Mouse (Mus musculus): ENCODE data around the gene Dcxr. TPM values are rescaled to one million over a fixed set of nuclear protein-coding genes. Genes with fewer than 3 reads are reported as not detected.

Dcxr gene
- total and polyA plus RNA-seq, 3 experiments = 12.2 to 14.1 TPM; not detected in 1

DNA sequence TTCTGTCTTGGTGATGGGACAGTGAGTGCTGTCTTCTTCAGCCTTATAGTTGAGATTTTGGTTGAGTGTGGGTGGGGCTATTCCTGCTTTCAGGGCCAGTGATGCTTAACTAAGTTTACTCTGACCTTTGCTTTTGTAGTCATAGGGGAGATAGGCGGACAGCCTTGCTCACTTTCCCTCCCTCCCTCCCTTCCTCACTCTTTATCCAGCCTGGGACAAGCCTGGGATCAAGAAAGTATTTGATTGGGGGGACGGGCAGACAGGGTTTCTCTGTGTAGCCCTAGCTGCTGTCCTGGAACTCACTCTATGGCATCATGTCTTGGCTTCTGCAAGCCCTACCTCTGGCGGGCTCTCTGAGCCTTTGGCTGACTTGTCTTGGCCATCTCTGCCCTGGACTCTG is 33.6 kb downstream of the Dcxr start:
- no peak for TF ChIP-seq CHD1 (IDR thresholded peaks at IDR 0.05; ENCODE audit: low read depth, low read length)
- Histone ChIP-seq H3K4me1 (ENCODE audit: control insufficient read depth in 1 of 2, insufficient read depth in 2 of 2, low read length in 2 of 2) (no peaks in the 10 kb centered on the region), H3K27me3 (ENCODE audit: control insufficient read depth in 1 of 2, insufficient read depth in 2 of 2, low read length in 2 of 2) (no peaks in the 10 kb centered on the region), H3K79me2 (ENCODE audit: control insufficient read depth, insufficient read depth, low read length, poor library complexity) (no peaks in the 10 kb centered on the region), H3K36me3 (ENCODE audit: control insufficient read depth in 1 of 2, insufficient read depth in 2 of 2, low read length in 2 of 2) (no peaks in the 10 kb centered on the region; a peak in 1 of 4 replicates), H3K9me3 (replicated peaks; ENCODE audit: insufficient read depth, low read length) (no peaks in the 10 kb centered on the region), H3K27ac (ENCODE audit: control insufficient read depth, low read depth, low read length) (no peak overlapping the region), H3K9ac (ENCODE audit: control insufficient read depth, low read depth, low read length, poor library complexity, severe bottlenecking) (no peak overlapping the region), H3K4me3 (ENCODE audit: control insufficient read depth in 1 of 2, insufficient read depth in 1 of 2, low read depth in 2 of 2, low read length in 2 of 2) (no peak overlapping the region)
- no peak for DNase-seq (ENCODE audit: low read depth, low spot score)

DNA sequence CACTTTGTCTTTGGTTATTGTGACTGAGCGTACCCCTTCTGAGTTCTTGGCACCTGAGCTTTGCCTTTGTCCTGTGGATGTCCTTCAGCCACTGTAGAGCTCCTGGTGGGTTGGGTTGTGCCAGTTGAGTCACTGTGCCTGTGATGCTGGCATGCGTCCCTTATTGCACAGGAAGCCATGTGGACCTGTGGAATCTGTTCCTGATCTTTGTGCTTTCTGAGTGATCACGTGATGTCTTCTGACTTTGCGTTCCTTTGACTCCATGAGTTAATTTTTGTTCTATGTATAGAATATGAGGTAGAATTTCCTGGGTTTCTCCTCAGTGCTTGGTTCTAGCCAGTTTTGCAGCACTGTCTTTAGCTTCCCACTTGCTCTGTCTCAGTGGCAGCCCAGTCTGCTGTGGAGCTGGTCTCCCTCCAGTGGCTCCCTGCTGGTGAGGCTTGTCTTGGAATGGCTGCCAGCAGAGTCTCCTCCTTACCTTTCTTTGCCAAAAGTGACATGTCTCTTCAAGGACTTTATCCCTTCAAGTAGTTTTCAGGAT is 34.5 kb downstream of the Dcxr start:
- no peak for DNase-seq (ENCODE audit: low read depth, low spot score)
- H3K36me3 ChIP-seq (ENCODE audit: control insufficient read depth in 1 of 2, insufficient read depth in 2 of 2, low read length in 2 of 2) = no peaks in the 10 kb centered on the region; a peak in 1 of 4 replicates
- H3K9me3 ChIP-seq (replicated peaks; ENCODE audit: insufficient read depth, low read length) = no peaks in the 10 kb centered on the region
- H3K4me1 ChIP-seq (ENCODE audit: control insufficient read depth in 1 of 2, insufficient read depth in 2 of 2, low read length in 2 of 2) = no peaks in the 10 kb centered on the region
- H3K4me3 ChIP-seq (ENCODE audit: control insufficient read depth in 1 of 2, insufficient read depth in 1 of 2, low read depth in 2 of 2, low read length in 2 of 2) = no peak overlapping the region
- H3K79me2 ChIP-seq (ENCODE audit: control insufficient read depth, insufficient read depth, low read length, poor library complexity) = no peaks in the 10 kb centered on the region
- H3K9ac ChIP-seq (ENCODE audit: control insufficient read depth, low read depth, low read length, poor library complexity, severe bottlenecking) = no peak overlapping the region
- H3K27ac ChIP-seq (ENCODE audit: control insufficient read depth, low read depth, low read length) = no peak overlapping the region
- TF ChIP-seq POLR2AphosphoS5 (IDR thresholded peaks at IDR 0.05; ENCODE audit: borderline replicate concordance, low read depth, low read length) (no peak), ZKSCAN1 (IDR thresholded peaks at IDR 0.05; ENCODE audit: low read depth, low read length) (no peak), GATA1 (IDR thresholded peaks at IDR 0.05; ENCODE audit: low read depth, low read length) (no peak), MAFK (IDR thresholded peaks at IDR 0.05; ENCODE audit: borderline replicate concordance, low read depth, low read length) (no peak)
- H3K27me3 ChIP-seq (ENCODE audit: control insufficient read depth in 1 of 2, insufficient read depth in 2 of 2, low read length in 2 of 2) = no peaks in the 10 kb centered on the region

DNA sequence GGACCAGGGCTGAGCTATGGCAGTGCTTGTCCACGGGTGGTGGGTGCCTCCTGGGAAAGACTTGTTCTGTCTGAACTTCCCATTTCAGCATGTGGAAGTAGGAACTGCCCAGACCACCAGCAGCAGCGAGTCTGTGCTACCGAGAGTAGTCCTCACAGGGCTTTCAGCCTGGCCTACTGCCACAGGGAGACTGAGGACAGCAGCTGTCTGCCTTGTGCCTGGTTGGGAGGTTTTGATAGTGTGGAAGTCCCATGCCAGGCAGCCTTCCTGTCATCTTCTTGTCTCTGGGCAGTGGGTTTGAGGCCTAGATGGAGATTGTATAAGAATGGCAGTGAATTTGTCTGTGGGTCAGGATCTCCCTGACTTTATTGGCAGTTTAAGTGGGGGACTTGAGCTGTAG is 37.7 kb downstream of the Dcxr start:
- Histone ChIP-seq H3K9me3 (replicated peaks; ENCODE audit: insufficient read depth, low read length) (no peaks in the 10 kb centered on the region), H3K79me2 (ENCODE audit: control insufficient read depth, insufficient read depth, low read length, poor library complexity) (no peaks in the 10 kb centered on the region), H3K27me3 (ENCODE audit: control insufficient read depth in 1 of 2, insufficient read depth in 2 of 2, low read length in 2 of 2) (no peaks in the 10 kb centered on the region), H3K4me1 (ENCODE audit: control insufficient read depth in 1 of 2, insufficient read depth in 2 of 2, low read length in 2 of 2) (no peaks in the 10 kb centered on the region), H3K9ac (ENCODE audit: control insufficient read depth, low read depth, low read length, poor library complexity, severe bottlenecking) (no peak overlapping the region), H3K27ac (ENCODE audit: control insufficient read depth, low read depth, low read length) (no peak overlapping the region), H3K4me3 (ENCODE audit: control insufficient read depth in 1 of 2, insufficient read depth in 1 of 2, low read depth in 2 of 2, low read length in 2 of 2) (no peak overlapping the region), H3K36me3 (ENCODE audit: control insufficient read depth in 1 of 2, insufficient read depth in 2 of 2, low read length in 2 of 2) (no peaks in the 10 kb centered on the region)
- DNase-seq (ENCODE audit: low read depth, low spot score) = no peak
- TF ChIP-seq UBTF (IDR thresholded peaks at IDR 0.05; ENCODE audit: borderline replicate concordance, insufficient read depth, low read depth, low read length) = no peak
- no peak for TF ChIP-seq SMC3 (IDR thresholded peaks at IDR 0.05; ENCODE audit: low read depth, low read length)
- TF ChIP-seq KAT2A (conservative IDR thresholded peaks at IDR 0.05; ENCODE audit: low read depth, low read length) = no peak

All from MEL (cell line).